Comparison of ENCODE assay signal across 24 mouse cellular contexts in genomic region chr4:81512396-81512795, GRCm38 (mm10).
DNase-seq lines count a peak whose midpoint lies in the region; ATAC-seq and TF ChIP-seq lines count a peak whose summit lies in the region.
"Had no signal": no experiment of that assay in that cellular context is flagged by ENCODE, and none has a peak within 500 bp of the region (broad histone marks: within the 10 kb centered on the region; RNA-seq: fewer than 3 reads in every experiment).

No protein-coding gene starts in this region.

- H3K4me2 ChIP-seq in embryonic facial prominence, embryonic 14.5 days (ENCODE audit: low read depth, low read length), result no peak overlapping the region
- H3K4me2 ChIP-seq in midbrain, embryonic 11.5 days, result no peak overlapping the region
- H3K4me2 ChIP-seq in midbrain, embryonic 14.5 days (ENCODE audit: low read length), result no peak overlapping the region
- no peak overlapping the region for H3K4me2 ChIP-seq in myocyte (ENCODE audit: low read depth)
- H3K4me2 ChIP-seq: embryonic facial prominence, embryonic 12.5 days; forebrain, embryonic 13.5 days; forebrain, embryonic 15.5 days had no signal

- no peaks in the 10 kb centered on the region for H3K27me3 ChIP-seq in embryonic facial prominence, embryonic 14.5 days (replicated peaks; ENCODE audit: control insufficient read depth, insufficient read depth, low read length)
- no peaks in the 10 kb centered on the region for H3K27me3 ChIP-seq in embryonic facial prominence, embryonic 10.5 days (replicated peaks; ENCODE audit: low read depth, poor library complexity, severe bottlenecking)
- H3K27me3 ChIP-seq in midbrain, embryonic 11.5 days (ENCODE audit: control insufficient read depth, insufficient read depth, low read length), result no peaks in the 10 kb centered on the region
- H3K27me3 ChIP-seq in midbrain, embryonic 14.5 days (ENCODE audit: control insufficient read depth, insufficient read depth, low read length), result no peaks in the 10 kb centered on the region
- no peaks in the 10 kb centered on the region for H3K27me3 ChIP-seq in myocyte (ENCODE audit: control insufficient read depth, insufficient read depth, insufficient read length)
- H3K27me3 ChIP-seq: embryonic facial prominence, embryonic 12.5 days; forebrain, embryonic 13.5 days; forebrain, embryonic 15.5 days; Patski had no signal

- no peak for ATAC-seq in embryonic facial prominence, embryonic 14.5 days (ENCODE audit: low read depth)
- 0 out of 2 replicates have a peak, but pooled peaks have one; percentile 58 for ATAC-seq in midbrain, embryonic 11.5 days (ENCODE audit: low FRiP score)
- no peak for ATAC-seq in midbrain, embryonic 14.5 days (ENCODE audit: low FRiP score, low TSS enrichment)
- no peak for ATAC-seq in inflammation-experienced regulatory T-cells, adult 6 months
- ATAC-seq: activated CD4-positive, CD25-positive, alpha-beta regulatory T cell, adult 4 months; forebrain, embryonic 13.5 days; forebrain, embryonic 15.5 days; forebrain, postnatal 0 days; Patski had no signal

- no peaks in the 10 kb centered on the region for H3K4me1 ChIP-seq in embryonic facial prominence, embryonic 14.5 days (ENCODE audit: control insufficient read depth, insufficient read depth, low read length)
- H3K4me1 ChIP-seq in embryonic facial prominence, embryonic 10.5 days, result no peaks in the 10 kb centered on the region
- peaks cover 3% of the 10 kb centered on the region; the same call in 1 of the 2 replicates for H3K4me1 ChIP-seq in midbrain, embryonic 11.5 days (ENCODE audit: control insufficient read depth, insufficient read depth, low read length)
- H3K4me1 ChIP-seq in midbrain, embryonic 14.5 days (ENCODE audit: control insufficient read depth, insufficient read depth, low read length), result no peaks in the 10 kb centered on the region
- H3K4me1 ChIP-seq: embryonic facial prominence, embryonic 12.5 days; forebrain, embryonic 13.5 days; forebrain, embryonic 15.5 days had no signal

- no peak for TF ChIP-seq POLR2A in brain, embryonic 14.5 days (IDR thresholded peaks at IDR 0.05; ENCODE audit: borderline replicate concordance, extremely low read depth, insufficient read depth, insufficient read length, poor library complexity, severe bottlenecking)
- TF ChIP-seq POLR2A in myocyte (IDR thresholded peaks at IDR 0.05; ENCODE audit: insufficient read length, low read depth), result no peak

- 65% methylated on average over 3 of the region's 3 CpGs for WGBS in embryonic facial prominence, embryonic 14.5 days
- 76% methylated on average over 3 of the region's 3 CpGs for WGBS in embryonic facial prominence, embryonic 10.5 days
- 40% methylated on average over 3 of the region's 3 CpGs for WGBS in midbrain, embryonic 11.5 days
- WGBS in midbrain, embryonic 14.5 days, result 38% methylated on average over 3 of the region's 3 CpGs

- H3K36me3 ChIP-seq in embryonic facial prominence, embryonic 14.5 days (ENCODE audit: control insufficient read depth, insufficient read depth, low read length), result no peaks in the 10 kb centered on the region
- no peaks in the 10 kb centered on the region for H3K36me3 ChIP-seq in embryonic facial prominence, embryonic 10.5 days (replicated peaks)
- H3K36me3 ChIP-seq in midbrain, embryonic 11.5 days (ENCODE audit: control insufficient read depth, insufficient read depth, low read length), result no peaks in the 10 kb centered on the region
- H3K36me3 ChIP-seq in midbrain, embryonic 14.5 days (ENCODE audit: control insufficient read depth, insufficient read depth, low read length), result no peaks in the 10 kb centered on the region
- no peaks in the 10 kb centered on the region for H3K36me3 ChIP-seq in myocyte (ENCODE audit: control insufficient read depth, insufficient read depth)
- H3K36me3 ChIP-seq: embryonic facial prominence, embryonic 12.5 days; forebrain, embryonic 15.5 days had no signal

- H3K27ac ChIP-seq in embryonic facial prominence, embryonic 14.5 days (replicated peaks; ENCODE audit: low read depth, low read length), result no peak overlapping the region
- no peak overlapping the region for H3K27ac ChIP-seq in embryonic facial prominence, embryonic 10.5 days (replicated peaks)
- H3K27ac ChIP-seq in midbrain, embryonic 11.5 days (ENCODE audit: low read depth, low read length), result no peak overlapping the region
- no peak overlapping the region for H3K27ac ChIP-seq in midbrain, embryonic 14.5 days (replicated peaks; ENCODE audit: low read depth, low read length)
- H3K27ac ChIP-seq: embryonic facial prominence, embryonic 12.5 days; forebrain, embryonic 13.5 days; forebrain, embryonic 15.5 days had no signal

- no peak for TF ChIP-seq CTCF in brain, embryonic 14.5 days (IDR thresholded peaks at IDR 0.05; ENCODE audit: borderline replicate concordance, extremely low read depth, insufficient read depth, insufficient read length)

- DNase-seq in embryonic facial prominence, embryonic 14.5 days (ENCODE audit: low spot score), result peak; percentile 35
- DNase-seq in embryonic facial prominence, embryonic 10.5 days (ENCODE audit: low spot score), result no peak
- DNase-seq in midbrain, embryonic 11.5 days (ENCODE audit: low spot score, missing footprints), result no peak
- no peak for DNase-seq in midbrain, embryonic 14.5 days
- DNase-seq in brain, embryonic 14.5 days (ENCODE audit: low read depth), result peak; percentile 7
- DNase-seq in urinary bladder, postnatal 10 days (ENCODE audit: low spot score), result no peak
- DNase-seq: adrenal gland, adult 8-10 months; adrenal gland, postnatal 14 days; adrenal gland, postnatal 36 days; cerebellum, adult 11 months; cerebellum, adult 18-20 months; cerebellum, adult 8-10 months; cerebellum, adult 9-11 months; cerebellum, postnatal 14 days; cerebellum, postnatal 36 days; embryo, embryonic 11 days; forebrain, postnatal 0 days had no signal

- H3K79me2 ChIP-seq in myocyte (ENCODE audit: control insufficient read depth, insufficient read depth), result no peaks in the 10 kb centered on the region

- no peaks in the 10 kb centered on the region for H3K9me3 ChIP-seq in embryonic facial prominence, embryonic 14.5 days (ENCODE audit: control insufficient read depth, low read length)
- no peaks in the 10 kb centered on the region for H3K9me3 ChIP-seq in embryonic facial prominence, embryonic 10.5 days
- no peaks in the 10 kb centered on the region for H3K9me3 ChIP-seq in midbrain, embryonic 11.5 days (ENCODE audit: control insufficient read depth, low read length)
- no peaks in the 10 kb centered on the region for H3K9me3 ChIP-seq in midbrain, embryonic 14.5 days (ENCODE audit: control insufficient read depth, low read length)
- H3K9me3 ChIP-seq: embryonic facial prominence, embryonic 12.5 days; forebrain, embryonic 13.5 days; forebrain, embryonic 15.5 days had no signal

- no peak overlapping the region for H3K4me3 ChIP-seq in embryonic facial prominence, embryonic 14.5 days (ENCODE audit: low read depth, low read length)
- no peak overlapping the region for H3K4me3 ChIP-seq in embryonic facial prominence, embryonic 10.5 days
- no peak overlapping the region for H3K4me3 ChIP-seq in midbrain, embryonic 11.5 days (ENCODE audit: low read depth, low read length)
- H3K4me3 ChIP-seq in midbrain, embryonic 14.5 days (replicated peaks; ENCODE audit: low read depth, low read length), result no peak overlapping the region
- H3K4me3 ChIP-seq in myocyte, result no peak overlapping the region
- H3K4me3 ChIP-seq: embryonic facial prominence, embryonic 12.5 days; forebrain, embryonic 13.5 days; forebrain, embryonic 15.5 days had no signal

- H3K9ac ChIP-seq in embryonic facial prominence, embryonic 14.5 days (ENCODE audit: low read depth, low read length), result no peak overlapping the region
- H3K9ac ChIP-seq in midbrain, embryonic 11.5 days (ENCODE audit: low read length), result no peak overlapping the region
- H3K9ac ChIP-seq in midbrain, embryonic 14.5 days (replicated peaks; ENCODE audit: low read length), result no peak overlapping the region
- H3K9ac ChIP-seq: embryonic facial prominence, embryonic 12.5 days; forebrain, embryonic 13.5 days; forebrain, embryonic 15.5 days; forebrain, postnatal 0 days had no signal

- H3ac ChIP-seq in myocyte (ENCODE audit: control insufficient read depth, insufficient read length), result no peak overlapping the region

TF ChIP-seq in myocyte, 11 proteins besides CTCF, POLR2A, EP300 and RAD21:
- TF ChIP-seq MYOD1 (IDR thresholded peaks at IDR 0.05; ENCODE audit: control insufficient read depth in 1 of 3, insufficient read length in 2 of 3, low read depth in 2 of 3) (peak in 2 of 3 experiments; percentile 39 to 59), REST (IDR thresholded peaks at IDR 0.05; ENCODE audit: insufficient read depth, insufficient read length) (no peak), TCF3 (IDR thresholded peaks at IDR 0.05; ENCODE audit: insufficient read length, low read depth) (no peak), MYOG (IDR thresholded peaks at IDR 0.05; ENCODE audit: control insufficient read depth in 1 of 3, insufficient read depth in 1 of 3, insufficient read length in 2 of 3, low read depth in 2 of 3) (peak in 1 of 3 experiments; percentile 17), USF1 (IDR thresholded peaks at IDR 0.05; ENCODE audit: low read depth) (no peak), POLR2AphosphoS2 (IDR thresholded peaks at IDR 0.05; ENCODE audit: insufficient read length, low read depth) (no peak)
TF ChIP-seq in myocyte: peak in this region for 2.

Comparison
In these comparisons a context has a peak if more than half of its experiments do, and no peak if none do; other contexts are left out.
1. DNase-seq: peak in embryonic facial prominence, embryonic 14.5 days (single experiment) and brain, embryonic 14.5 days (single experiment); none in embryonic facial prominence, embryonic 10.5 days (single experiment), midbrain, embryonic 11.5 days (single experiment), midbrain, embryonic 14.5 days (single experiment) and urinary bladder, postnatal 10 days (single experiment).